16 mouse cellular contexts compared by ENCODE assay signal in genomic region chr9:67955466-67956010, GRCm38 (mm10).
"Had no signal": no experiment of that assay in that cellular context is flagged by ENCODE, and none has a peak within 500 bp of the region (broad histone marks: within the 10 kb centered on the region; RNA-seq: fewer than 3 reads in every experiment).

No protein-coding gene starts in this region.

- H3K4me2 ChIP-seq: limb, embryonic 12.5 days; liver, embryonic 13.5 days; lung, embryonic 15.5 days; midbrain, embryonic 12.5 days had no signal

- H3K27me3 ChIP-seq: limb, embryonic 12.5 days; liver, embryonic 13.5 days; lung, embryonic 15.5 days; megakaryocyte, embryonic 14.5 days; midbrain, embryonic 12.5 days had no signal

- H3K9ac ChIP-seq: limb, embryonic 12.5 days; liver, embryonic 13.5 days; liver, postnatal 0 days; lung, embryonic 15.5 days; midbrain, embryonic 12.5 days had no signal

- H3K4me3 ChIP-seq: layer of hippocampus, adult 2 months; limb, embryonic 12.5 days; liver, embryonic 13.5 days; lung, embryonic 15.5 days; megakaryocyte, embryonic 14.5 days; midbrain, embryonic 12.5 days had no signal

- ATAC-seq: liver, postnatal 0 days; midbrain, embryonic 16.5 days had no signal

- H3K4me1 ChIP-seq: limb, embryonic 12.5 days; liver, embryonic 13.5 days; lung, embryonic 15.5 days; megakaryocyte, embryonic 14.5 days; midbrain, embryonic 12.5 days had no signal

- DNase-seq: kidney, postnatal 10 days; kidney, postnatal 4 days; liver; liver, embryonic 13.5 days; liver, postnatal 0 days; lung, postnatal 14 days; retina, postnatal 1 day; right cerebral cortex, postnatal 4 days; thymus, postnatal 36 days had no signal

- H3K9me3 ChIP-seq: limb, embryonic 12.5 days; liver, embryonic 13.5 days; lung, embryonic 15.5 days; megakaryocyte, embryonic 14.5 days; midbrain, embryonic 12.5 days had no signal

- H3K27ac ChIP-seq: layer of hippocampus, adult 2 months; limb, embryonic 12.5 days; liver, embryonic 13.5 days; lung, embryonic 15.5 days; macrophage; midbrain, embryonic 12.5 days had no signal
